Mouse (Mus musculus): ENCODE results near the gene Comp. TPM values are rescaled to one million over a fixed set of nuclear protein-coding genes. Genes with fewer than 3 reads are reported as not detected.
A peak's percentile ranks its signal among the peaks of the same experiment; 100 is the strongest.

Gene Comp
- polyA plus RNA-seq, 1 experiment from 2014 or later, result 0.47 TPM

DNA sequence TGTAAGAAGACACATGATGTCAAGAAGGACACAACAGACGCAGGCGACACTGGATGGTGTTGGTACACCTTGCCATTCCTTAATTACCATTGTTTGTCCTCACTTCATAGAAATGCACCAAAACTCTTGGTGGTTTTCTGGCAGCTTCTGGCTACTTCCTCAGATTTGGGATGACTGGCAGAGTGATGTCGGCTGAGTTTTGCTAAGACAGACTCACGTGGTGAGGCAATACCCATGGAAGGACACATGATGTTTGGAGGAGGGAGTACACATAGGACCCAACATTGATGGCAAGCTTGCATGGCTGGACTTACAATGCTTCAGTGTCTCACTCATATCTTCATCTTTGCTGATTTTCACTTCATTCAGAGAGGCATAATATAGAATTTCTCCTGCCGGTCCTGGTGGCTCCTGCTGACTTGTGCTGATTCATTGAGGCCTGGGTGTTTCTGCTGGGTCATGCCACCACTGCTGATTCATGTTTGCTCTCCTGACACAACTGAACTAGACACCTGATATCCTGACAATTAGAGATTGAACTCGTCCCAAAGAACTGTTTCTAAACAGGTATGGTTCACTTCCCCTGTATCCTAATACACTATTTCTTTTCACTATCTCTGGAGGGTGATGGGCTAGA lies 41.1 kb downstream of the Comp start:
- ATAC-seq (ENCODE audit: low FRiP score, low TSS enrichment) (no peak), DNase-seq (no peak)
- Histone ChIP-seq H3K4me1 (ENCODE audit: control insufficient read depth, insufficient read depth, low read length) (peaks cover 15% of the 10 kb centered on the region), H3K4me2 (ENCODE audit: low read length) (no peak overlapping the region), H3K27me3 (ENCODE audit: control insufficient read depth, insufficient read depth, low read length) (no peaks in the 10 kb centered on the region), H3K36me3 (ENCODE audit: control insufficient read depth, insufficient read depth, low read length) (peaks cover 7% of the 10 kb centered on the region), H3K27ac (replicated peaks; ENCODE audit: low read depth, low read length) (no peak overlapping the region), H3K4me3 (replicated peaks; ENCODE audit: low read depth, low read length) (no peak overlapping the region), H3K9ac (replicated peaks; ENCODE audit: low read length) (no peak overlapping the region), H3K9me3 (ENCODE audit: control insufficient read depth, low read length) (no peaks in the 10 kb centered on the region)
- 88% methylated on average over 6 of the region's 6 CpGs for WGBS

GRCm38 (mm10) chr8:70415540-70416451 lies 42.4 kb downstream of the Comp start:
- Histone ChIP-seq H3K9ac (replicated peaks; ENCODE audit: low read length) (no peak overlapping the region), H3K9me3 (ENCODE audit: control insufficient read depth, low read length) (no peaks in the 10 kb centered on the region), H3K27ac (replicated peaks; ENCODE audit: low read depth, low read length) (peak overlapping the region; percentile 55), H3K4me2 (ENCODE audit: low read length) (no peak overlapping the region), H3K27me3 (ENCODE audit: control insufficient read depth, insufficient read depth, low read length) (no peaks in the 10 kb centered on the region), H3K4me3 (replicated peaks; ENCODE audit: low read depth, low read length) (no peak overlapping the region), H3K4me1 (ENCODE audit: control insufficient read depth, insufficient read depth, low read length) (peaks cover 13% of the 10 kb centered on the region), H3K36me3 (ENCODE audit: control insufficient read depth, insufficient read depth, low read length) (peaks cover 7% of the 10 kb centered on the region)
- ATAC-seq (ENCODE audit: low FRiP score, low TSS enrichment), result peak; percentile 59; the same call in 1 of the 2 replicates
- 55% methylated on average over 8 of the region's 8 CpGs for WGBS
- peak; percentile 64 for DNase-seq

GRCm38 (mm10) chr8:70416941-70417340 lies 43.6 kb downstream of the Comp start:
- WGBS, result 30% methylated on average over 6 of the region's 6 CpGs
- 0 out of 2 replicates have a peak overlapping the region, but pooled peaks have one; percentile 55 for H3K27ac ChIP-seq (replicated peaks; ENCODE audit: low read depth, low read length)
- 0 out of 2 replicates have a peak overlapping the region, but pooled peaks have one; percentile 12 for H3K9ac ChIP-seq (replicated peaks; ENCODE audit: low read length)
- H3K4me2 ChIP-seq (ENCODE audit: low read length), result no peak overlapping the region
- H3K9me3 ChIP-seq (ENCODE audit: control insufficient read depth, low read length), result no peaks in the 10 kb centered on the region
- H3K27me3 ChIP-seq (ENCODE audit: control insufficient read depth, insufficient read depth, low read length), result no peaks in the 10 kb centered on the region
- H3K4me3 ChIP-seq (replicated peaks; ENCODE audit: low read depth, low read length), result no peak overlapping the region
- peaks cover 13% of the 10 kb centered on the region for H3K4me1 ChIP-seq (ENCODE audit: control insufficient read depth, insufficient read depth, low read length)
- no peak for ATAC-seq (ENCODE audit: low FRiP score, low TSS enrichment)
- H3K36me3 ChIP-seq (ENCODE audit: control insufficient read depth, insufficient read depth, low read length), result peaks cover 7% of the 10 kb centered on the region
- DNase-seq, result no peak

- no peaks in the 10 kb centered on the region for H3K9me3 ChIP-seq (ENCODE audit: control insufficient read depth, low read length)
- H3K27me3 ChIP-seq (ENCODE audit: control insufficient read depth, insufficient read depth, low read length), result no peaks in the 10 kb centered on the region
- no peak overlapping the region for H3K9ac ChIP-seq (replicated peaks; ENCODE audit: low read length)
- peak; percentile 25 for DNase-seq
- H3K4me1 ChIP-seq (ENCODE audit: control insufficient read depth, insufficient read depth, low read length), result peaks cover 13% of the 10 kb centered on the region
- peaks cover 7% of the 10 kb centered on the region; the same call in 1 of the 2 replicates for H3K36me3 ChIP-seq (ENCODE audit: control insufficient read depth, insufficient read depth, low read length)
- H3K4me3 ChIP-seq (replicated peaks; ENCODE audit: low read depth, low read length), result no peak overlapping the region
- ATAC-seq (ENCODE audit: low FRiP score, low TSS enrichment), result no peak
- no peak overlapping the region for H3K27ac ChIP-seq (replicated peaks; ENCODE audit: low read depth, low read length)
- WGBS, result 49% methylated on average over 10 of the region's 10 CpGs
- H3K4me2 ChIP-seq (ENCODE audit: low read length), result no peak overlapping the region
These were observed 44.6 kb downstream of the Comp start for GRCm38 (mm10) chr8:70417914-70418313.

DNA sequence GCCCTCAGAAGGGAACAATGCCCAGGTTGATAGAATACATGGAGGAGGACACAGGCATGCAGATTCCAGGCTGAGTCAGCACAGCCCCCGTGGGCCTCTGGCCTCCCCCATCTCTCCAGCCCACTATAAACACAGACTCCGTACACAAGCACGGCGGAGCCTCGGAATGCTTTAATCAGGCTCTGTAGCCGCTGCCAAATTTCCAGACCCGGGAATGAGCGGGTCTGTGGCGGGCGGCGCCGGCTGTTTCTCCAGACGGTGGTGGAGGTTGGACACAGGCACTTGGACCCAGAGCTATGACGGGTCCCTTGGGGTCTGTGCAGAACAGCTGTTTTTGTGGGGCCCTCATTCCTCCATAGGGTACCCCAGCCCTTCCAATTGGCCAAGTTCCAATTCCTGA lies 45.6 kb downstream of the Comp start:
- Histone ChIP-seq H3K4me1 (ENCODE audit: control insufficient read depth, insufficient read depth, low read length) (peaks cover 13% of the 10 kb centered on the region), H3K4me3 (replicated peaks; ENCODE audit: low read depth, low read length) (no peak overlapping the region), H3K9ac (replicated peaks; ENCODE audit: low read length) (no peak overlapping the region), H3K27ac (replicated peaks; ENCODE audit: low read depth, low read length) (no peak overlapping the region), H3K4me2 (ENCODE audit: low read length) (no peak overlapping the region), H3K27me3 (ENCODE audit: control insufficient read depth, insufficient read depth, low read length) (no peaks in the 10 kb centered on the region), H3K36me3 (ENCODE audit: control insufficient read depth, insufficient read depth, low read length) (peaks cover 4% of the 10 kb centered on the region; the same call in 1 of the 2 replicates), H3K9me3 (ENCODE audit: control insufficient read depth, low read length) (no peaks in the 10 kb centered on the region)
- DNase-seq (peak; percentile 40), ATAC-seq (ENCODE audit: low FRiP score, low TSS enrichment) (no peak)
- 72% methylated on average over 14 of the region's 14 CpGs for WGBS

- Histone ChIP-seq H3K4me2 (ENCODE audit: low read length) (no peak overlapping the region), H3K36me3 (ENCODE audit: control insufficient read depth, insufficient read depth, low read length) (no peaks in the 10 kb centered on the region), H3K4me1 (ENCODE audit: control insufficient read depth, insufficient read depth, low read length) (peaks cover 13% of the 10 kb centered on the region), H3K27me3 (ENCODE audit: control insufficient read depth, insufficient read depth, low read length) (no peaks in the 10 kb centered on the region), H3K27ac (replicated peaks; ENCODE audit: low read depth, low read length) (no peak overlapping the region), H3K4me3 (replicated peaks; ENCODE audit: low read depth, low read length) (no peak overlapping the region), H3K9ac (replicated peaks; ENCODE audit: low read length) (no peak overlapping the region), H3K9me3 (ENCODE audit: control insufficient read depth, low read length) (no peaks in the 10 kb centered on the region)
- no peak for ATAC-seq (ENCODE audit: low FRiP score, low TSS enrichment)
- WGBS, result 69% methylated on average over 11 of the region's 11 CpGs
- no peak for DNase-seq
These were observed 46.7 kb downstream of the Comp start for GRCm38 (mm10) chr8:70419879-70420643.

GRCm38 (mm10) chr8:70421349-70422104 lies 48.2 kb downstream of the Comp start:
- Histone ChIP-seq H3K27ac (replicated peaks; ENCODE audit: low read depth, low read length) (no peak overlapping the region), H3K4me3 (replicated peaks; ENCODE audit: low read depth, low read length) (no peak overlapping the region), H3K4me1 (ENCODE audit: control insufficient read depth, insufficient read depth, low read length) (peaks cover 4% of the 10 kb centered on the region), H3K27me3 (ENCODE audit: control insufficient read depth, insufficient read depth, low read length) (no peaks in the 10 kb centered on the region), H3K36me3 (ENCODE audit: control insufficient read depth, insufficient read depth, low read length) (no peaks in the 10 kb centered on the region), H3K9me3 (ENCODE audit: control insufficient read depth, low read length) (no peaks in the 10 kb centered on the region), H3K4me2 (ENCODE audit: low read length) (no peak overlapping the region), H3K9ac (replicated peaks; ENCODE audit: low read length) (no peak overlapping the region)
- WGBS, result 86% methylated on average over 18 of the region's 18 CpGs
- DNase-seq, result no peak
- ATAC-seq (ENCODE audit: low FRiP score, low TSS enrichment), result no peak

DNA sequence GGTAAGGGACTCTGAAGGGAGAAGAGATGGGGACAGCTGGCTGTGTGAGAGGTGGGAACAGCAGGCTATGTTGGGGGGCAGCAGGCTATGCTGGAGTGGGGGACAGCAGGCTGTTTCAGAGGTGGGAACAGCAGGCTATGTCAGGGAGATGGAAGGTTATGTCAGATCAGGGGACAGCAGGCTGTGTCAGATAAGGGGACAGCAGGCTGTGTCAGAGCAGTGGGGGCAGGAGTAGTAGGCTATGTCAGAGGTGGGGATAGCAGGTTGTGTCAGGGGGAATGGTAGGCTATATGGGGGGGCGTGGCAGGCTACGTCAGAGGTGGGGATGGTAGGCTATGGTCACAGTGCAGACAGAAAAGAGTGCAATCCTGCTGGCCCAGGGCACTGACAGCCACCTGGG lies 49.4 kb downstream of the Comp start:
- H3K27ac ChIP-seq (replicated peaks; ENCODE audit: low read depth, low read length), result no peak overlapping the region
- WGBS, result 88% methylated on average over 2 of the region's 2 CpGs
- H3K4me1 ChIP-seq (ENCODE audit: control insufficient read depth, insufficient read depth, low read length), result no peaks in the 10 kb centered on the region
- no peaks in the 10 kb centered on the region for H3K27me3 ChIP-seq (ENCODE audit: control insufficient read depth, insufficient read depth, low read length)
- no peak for DNase-seq
- no peak overlapping the region for H3K9ac ChIP-seq (replicated peaks; ENCODE audit: low read length)
- H3K36me3 ChIP-seq (ENCODE audit: control insufficient read depth, insufficient read depth, low read length), result no peaks in the 10 kb centered on the region
- ATAC-seq (ENCODE audit: low FRiP score, low TSS enrichment), result no peak
- no peak overlapping the region for H3K4me3 ChIP-seq (replicated peaks; ENCODE audit: low read depth, low read length)
- no peaks in the 10 kb centered on the region for H3K9me3 ChIP-seq (ENCODE audit: control insufficient read depth, low read length)
- H3K4me2 ChIP-seq (ENCODE audit: low read length), result no peak overlapping the region

Measured in midbrain, embryonic 14.5 days (tissue).